Mouse (Mus musculus) ovary, postnatal 10 days (tissue): ENCODE data around the gene Parp9.
"Not testable (repeated sequence)": the region's sequence is repeated elsewhere in the genome, so short reads cannot be mapped to it uniquely, and the experiment has no call there.

Experiments
- DNase-seq: peaks from one replicate; pipeline ENCODE4 v3.0.0; 2022; ENCODE audit warnings: low spot score

Gene Parp9

DNA sequence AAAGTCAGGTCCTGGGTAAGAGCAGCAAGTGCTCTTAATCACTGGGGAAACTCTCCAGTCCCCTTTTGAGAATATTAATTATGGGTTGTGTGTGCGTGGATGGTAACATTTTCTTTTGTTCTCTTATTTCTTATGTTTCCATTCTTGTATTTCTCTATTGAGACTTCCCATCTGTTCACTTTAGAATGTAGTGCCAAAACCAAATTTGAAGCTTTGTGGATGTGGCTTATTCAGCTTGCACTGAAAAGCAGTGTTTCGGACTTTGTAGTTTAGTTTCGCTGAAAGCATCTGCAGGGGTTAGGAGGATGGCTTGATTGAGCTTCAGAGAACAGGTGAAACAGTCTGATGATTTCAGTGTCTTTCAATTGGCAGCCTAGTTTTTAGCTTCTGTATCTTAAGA is 55.0 kb downstream of the Parp9 start:
- DNase-seq: no peak

GRCm38 (mm10) chr16:35998852-35999251 is 60.6 kb downstream of the Parp9 start:
- DNase-seq: not testable (repeated sequence)

DNA sequence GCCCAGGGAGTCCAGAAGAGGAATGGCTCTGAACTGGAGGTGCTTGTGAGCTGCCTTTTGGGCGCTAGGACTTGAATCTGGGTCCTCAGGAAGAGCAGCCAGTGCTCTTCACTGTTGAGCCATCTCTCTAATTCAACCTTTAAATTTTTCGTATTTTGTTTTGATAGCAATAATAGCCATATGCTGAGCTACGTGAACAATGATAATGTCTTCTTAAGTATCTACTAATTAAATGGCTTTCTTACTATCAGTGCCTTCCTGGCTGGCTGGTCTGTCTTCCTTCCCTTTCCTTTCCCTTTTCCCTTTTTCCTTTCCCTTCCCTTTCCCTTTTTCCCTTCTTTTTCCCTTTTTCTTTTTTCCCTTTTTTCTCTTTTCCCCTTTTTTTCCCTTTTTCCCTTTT is 70.1 kb downstream of the Parp9 start:
- no peak for DNase-seq

DNA sequence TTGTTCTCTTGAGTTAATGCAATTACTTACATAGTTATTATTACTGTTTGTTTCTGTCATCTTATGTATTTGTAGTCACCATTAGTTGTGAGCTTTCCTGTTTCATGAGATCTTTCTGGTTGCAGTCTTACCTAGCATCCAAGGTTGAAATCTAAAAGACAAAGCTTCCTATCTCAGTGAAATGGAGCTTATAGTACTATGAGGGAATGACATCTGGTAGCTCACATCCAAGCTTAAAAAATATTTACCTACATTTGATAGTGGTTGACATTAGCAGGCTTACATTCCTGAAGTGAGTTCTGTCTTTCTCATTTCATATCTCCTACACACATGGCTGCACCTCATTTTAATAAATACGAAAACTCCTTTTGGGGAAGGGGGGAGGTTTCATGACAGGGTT is 78.1 kb downstream of the Parp9 start:
- no peak for DNase-seq
